Mouse (Mus musculus): Measurements from ENCODE around the gene Grip1.

DNA sequence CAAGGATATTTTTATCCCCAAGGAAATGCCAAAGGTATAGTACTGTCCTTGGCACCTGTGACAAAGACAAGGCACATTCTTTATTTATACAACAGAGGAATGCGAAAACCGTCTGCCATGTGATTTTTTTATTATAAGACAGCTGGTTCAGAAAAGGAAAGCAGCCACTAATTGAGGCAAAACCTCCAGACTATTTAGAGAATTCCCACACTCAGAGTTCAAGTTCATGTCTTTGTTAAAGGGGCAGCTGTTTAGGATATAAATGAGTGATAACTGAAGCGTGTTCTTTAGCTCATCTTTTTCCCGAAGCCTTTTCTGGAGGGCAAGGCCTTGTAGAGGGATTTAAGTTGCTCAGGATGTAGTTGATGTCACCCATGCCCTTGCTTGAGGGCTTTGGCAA lies 126.4 kb downstream of the Grip1 start:
- TF ChIP-seq CTCF (IDR thresholded peaks at IDR 0.05; ENCODE audit: borderline replicate concordance, insufficient read depth, low read depth, low read length) (no peak), POLR2A (IDR thresholded peaks at IDR 0.05; ENCODE audit: borderline replicate concordance, insufficient read depth, low read length) (no peak)
